Mouse (Mus musculus) liver (tissue): ENCODE measurements around the gene Atf4.
A peak's percentile ranks its signal among the peaks of the same experiment; 100 is the strongest.

Experiments
- DNase-seq: peaks from one replicate; pipeline ENCODE4 v3.0.0-alpha.2; 2020; ENCODE audit warnings: mixed read lengths

The Atf4 gene

GRCm38 (mm10) chr15:80250586-80250985, 4.4 kb upstream of the Atf4 start:
- DNase-seq = peak; percentile 87

GRCm38 (mm10) chr15:80253530-80253929, 1.5 kb upstream of the Atf4 start:
- no peak for DNase-seq

GRCm38 (mm10) chr15:80254207-80254606, 777 bp upstream of the Atf4 start:
- DNase-seq = no peak

GRCm38 (mm10) chr15:80255646-80256121, 700 bp downstream of the Atf4 start:
- DNase-seq = peak; percentile 89

- peak; percentile 28 for DNase-seq
Measured at GRCm38 (mm10) chr15:80256242-80256641, 1.3 kb downstream of the Atf4 start.

- DNase-seq = no peak
Measured at GRCm38 (mm10) chr15:80256656-80257601, 1.9 kb downstream of the Atf4 start.

- DNase-seq = no peak
Measured at GRCm38 (mm10) chr15:80257602-80258239, 2.7 kb downstream of the Atf4 start.

GRCm38 (mm10) chr15:80258240-80259170, 3.5 kb downstream of the Atf4 start:
- DNase-seq = peak; percentile 90

- DNase-seq = no peak
Measured at GRCm38 (mm10) chr15:80259406-80260045, 4.5 kb downstream of the Atf4 start.

- peak; percentile 88 for DNase-seq
Measured at GRCm38 (mm10) chr15:80260677-80261076, 5.7 kb downstream of the Atf4 start.

- DNase-seq = no peak
Measured at GRCm38 (mm10) chr15:80261100-80261499, 6.1 kb downstream of the Atf4 start.

- peak; percentile 95 for DNase-seq
Measured at GRCm38 (mm10) chr15:80263610-80264575, 8.9 kb downstream of the Atf4 start, which contains the start of gene Rps19bp1. Rps19bp1 (minus strand) TSS chr15:80264315.

- DNase-seq = peak; percentile 70
Measured at GRCm38 (mm10) chr15:80266281-80266680, 11.3 kb downstream of the Atf4 start.

- DNase-seq = no peak
Measured at GRCm38 (mm10) chr15:80271858-80272396, 16.9 kb downstream of the Atf4 start.

- no peak for DNase-seq
Measured at GRCm38 (mm10) chr15:80277107-80277506, 22.1 kb downstream of the Atf4 start.

GRCm38 (mm10) chr15:80277625-80278024, 22.6 kb downstream of the Atf4 start:
- DNase-seq = peak; percentile 74

GRCm38 (mm10) chr15:80278121-80278759, 23.3 kb downstream of the Atf4 start:
- DNase-seq = no peak

- no peak for DNase-seq
Measured at GRCm38 (mm10) chr15:80279053-80279452, 24.1 kb downstream of the Atf4 start.

- peak; percentile 71 for DNase-seq
Measured at GRCm38 (mm10) chr15:80280646-80281045, 25.7 kb downstream of the Atf4 start.

GRCm38 (mm10) chr15:80286851-80287415, 31.9 kb downstream of the Atf4 start, which contains the start of gene Cacna1i:
Cacna1i (plus strand) TSS chr15:80287238.
- DNase-seq = no peak
